Mouse (Mus musculus) thymus, adult 2 months (tissue): ENCODE data around the gene Cbfa2t3. TPM values are rescaled to one million over a fixed set of nuclear protein-coding genes. Genes with fewer than 3 reads are reported as not detected.

ENCODE experiments used
- DNase-seq: peaks from one replicate; pipeline ENCODE4 v3.0.0; 2021
- H3K27ac ChIP-seq: fragments of 200-500 bp; 2 replicates; pipeline ENCODE4 v1.5.1; 2012; ENCODE audit warnings: low read length, control low read depth; ENCODE audit not compliant: control insufficient read depth, insufficient read depth
- H3K27me3 ChIP-seq: fragments of 200-500 bp; 2 replicates; pipeline ENCODE4 v1.6.1; 2012; ENCODE audit warnings: mild to moderate bottlenecking, low read length, moderate library complexity, mixed read lengths; ENCODE audit not compliant: control insufficient read depth, insufficient read depth
- H3K36me3 ChIP-seq: fragments of 200-500 bp; 2 replicates; pipeline ENCODE4 v1.6.1; 2012; ENCODE audit warnings: mild to moderate bottlenecking, low read length, moderate library complexity; ENCODE audit not compliant: control insufficient read depth, insufficient read depth
- H3K4me1 ChIP-seq: fragments of 200-500 bp; replicated peaks from 2 replicates; pipeline ENCODE4 v1.6.1; 2012; ENCODE audit warnings: low read length; ENCODE audit not compliant: control insufficient read depth, insufficient read depth
- H3K4me3 ChIP-seq: fragments of 200-500 bp; 2 replicates; pipeline ENCODE4 v1.5.1; 2012; ENCODE audit warnings: mild to moderate bottlenecking, low read length, control low read depth, moderate library complexity; ENCODE audit not compliant: control insufficient read depth, insufficient read depth
- CTCF ChIP-seq: fragments of 200-500 bp; IDR thresholded peaks from 2 replicates; pipeline ENCODE4 v1.5.1; 2012; ENCODE audit warnings: mild to moderate bottlenecking, control low read depth, low read length, moderate library complexity, borderline replicate concordance; ENCODE audit not compliant: control insufficient read depth, poor library complexity, insufficient read depth; ENCODE audit errors: extremely low read depth
- POLR2A ChIP-seq: fragments of 200-500 bp; IDR thresholded peaks from 2 replicates; pipeline ENCODE4 v1.6.1; 2012; ENCODE audit warnings: mild to moderate bottlenecking, low read length, control low read depth, moderate library complexity; ENCODE audit not compliant: control insufficient read depth, poor library complexity, insufficient read depth; ENCODE audit errors: extremely low read depth
- WGBS: fragments of 180-500 bp; shearing (Covaris S2); methylation state at CpG from one replicate; pipeline ENCODE4 v1.1.7; 2018; 5-methylcytosine and 5-hydroxymethylcytosine counted together
- polyA plus RNA-seq: library from polyadenylated mRNA; depleted of rRNA; stranded (reverse); fragments of >200 nt; gene quantifications from 2 replicates; pipeline ENCODE4 v1.2.3, GENCODE M21; 2012

Cbfa2t3 gene
- polyA plus RNA-seq, 1 experiment = 62.3 TPM

- H3K27me3 ChIP-seq = no peaks in the 10 kb centered on the region
- H3K27ac ChIP-seq = peak overlapping the region; percentile 1; the same call in 1 of the 2 replicates
- no peak overlapping the region for H3K4me3 ChIP-seq
- TF ChIP-seq POLR2A (no peak), CTCF (no peak)
- peaks cover 50% of the 10 kb centered on the region for H3K4me1 ChIP-seq
- peak; percentile 84 for DNase-seq
- H3K36me3 ChIP-seq = no peaks in the 10 kb centered on the region
- 7% methylated on average over 11 of the region's 11 CpGs for WGBS
Observed at GRCm38 (mm10) chr8:122739102-122739725, 40.3 kb upstream of the Cbfa2t3 start.

- Histone ChIP-seq H3K36me3 (no peaks in the 10 kb centered on the region), H3K4me1 (peaks cover 50% of the 10 kb centered on the region), H3K4me3 (no peak overlapping the region), H3K27me3 (no peaks in the 10 kb centered on the region), H3K27ac (no peak overlapping the region)
- TF ChIP-seq CTCF (no peak), POLR2A (no peak)
- no peak for DNase-seq
- WGBS = 95% methylated on average over 6 of the region's 6 CpGs
Observed at GRCm38 (mm10) chr8:122737886-122738285, 39.0 kb upstream of the Cbfa2t3 start.

GRCm38 (mm10) chr8:122737071-122737470, 38.2 kb upstream of the Cbfa2t3 start:
- Histone ChIP-seq H3K4me3 (no peak overlapping the region), H3K27ac (no peak overlapping the region), H3K4me1 (peaks cover 50% of the 10 kb centered on the region), H3K27me3 (no peaks in the 10 kb centered on the region), H3K36me3 (no peaks in the 10 kb centered on the region)
- TF ChIP-seq POLR2A = no peak
- WGBS = 75% methylated on average over 4 of the region's 4 CpGs
- DNase-seq = no peak

GRCm38 (mm10) chr8:122736623-122737022, 37.7 kb upstream of the Cbfa2t3 start:
- Histone ChIP-seq H3K27ac (no peak overlapping the region), H3K36me3 (no peaks in the 10 kb centered on the region), H3K4me3 (no peak overlapping the region), H3K27me3 (no peaks in the 10 kb centered on the region), H3K4me1 (peaks cover 50% of the 10 kb centered on the region)
- WGBS = 87% methylated on average over 11 of the region's 11 CpGs
- no peak for TF ChIP-seq POLR2A
- TF ChIP-seq CTCF = no peak
- DNase-seq = no peak

- 0 out of 2 replicates have a peak, but pooled peaks have one; percentile 17 for TF ChIP-seq CTCF
- no peak for TF ChIP-seq POLR2A
- H3K27me3 ChIP-seq = no peaks in the 10 kb centered on the region
- H3K27ac ChIP-seq = no peak overlapping the region
- peak; percentile 50 for DNase-seq
- WGBS = 23% methylated on average over 19 of the region's 19 CpGs
- peaks cover 49% of the 10 kb centered on the region for H3K4me1 ChIP-seq
- H3K36me3 ChIP-seq = no peaks in the 10 kb centered on the region
- H3K4me3 ChIP-seq = no peak overlapping the region
Observed at GRCm38 (mm10) chr8:122735542-122736473, 36.9 kb upstream of the Cbfa2t3 start.

- TF ChIP-seq POLR2A (no peak), CTCF (no peak)
- no peak for DNase-seq
- H3K27ac ChIP-seq = no peak overlapping the region
- H3K4me3 ChIP-seq = no peak overlapping the region
- 78% methylated on average over 3 of the region's 3 CpGs for WGBS
- no peaks in the 10 kb centered on the region for H3K27me3 ChIP-seq
- H3K36me3 ChIP-seq = no peaks in the 10 kb centered on the region
- peaks cover 42% of the 10 kb centered on the region for H3K4me1 ChIP-seq
Observed at GRCm38 (mm10) chr8:122735110-122735509, 36.2 kb upstream of the Cbfa2t3 start.
